Mouse (Mus musculus): ENCODE measurements around the gene Actn2.

Actn2 gene

DNA sequence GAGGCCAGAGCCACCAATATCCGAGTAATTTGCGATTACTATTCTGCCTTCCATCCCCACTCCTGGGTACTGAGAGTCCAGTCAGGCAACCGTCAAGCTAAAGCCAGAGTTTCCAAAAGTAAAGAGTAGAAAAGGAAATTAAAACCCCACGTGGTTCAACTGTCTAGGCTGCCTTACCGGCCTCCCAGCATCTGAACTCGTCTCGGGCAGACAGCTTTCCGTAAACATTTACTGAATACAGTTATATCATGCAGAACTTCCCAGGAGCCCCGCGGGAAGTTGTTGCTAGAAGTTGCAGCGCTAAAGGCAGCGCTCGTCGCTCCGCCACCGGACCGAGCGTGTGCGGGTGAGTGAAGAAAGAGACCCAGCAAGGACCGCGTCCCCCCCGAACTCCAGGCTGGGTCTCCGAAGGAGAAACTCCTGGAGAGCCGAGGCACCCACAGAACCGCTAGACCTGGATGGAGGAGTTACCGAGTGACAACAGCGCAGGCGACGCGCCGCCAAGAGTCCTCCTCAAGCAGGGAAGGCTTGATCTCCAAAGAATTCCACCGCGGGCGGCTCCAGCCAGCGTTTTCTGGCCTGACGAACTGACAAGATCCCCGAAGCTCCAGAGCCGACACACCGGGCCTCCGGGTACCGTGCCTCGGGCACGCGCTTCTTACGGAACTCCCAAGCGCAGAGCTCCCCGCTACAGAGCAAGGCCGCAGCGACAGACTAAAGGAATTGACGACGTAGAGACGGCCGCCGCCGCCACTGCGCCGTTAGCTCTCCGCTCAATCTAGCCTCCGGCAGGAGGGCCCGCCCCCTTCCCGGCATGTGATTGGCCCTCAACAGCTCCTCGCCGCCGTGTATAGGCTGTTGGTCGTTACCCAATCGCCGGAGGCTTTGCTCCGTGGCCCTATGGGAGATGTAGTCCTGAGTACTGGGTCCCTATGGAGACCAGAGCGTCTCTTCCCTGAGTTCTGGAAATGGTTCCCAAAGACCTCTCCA lies 82.9 kb downstream of the Actn2 start, which contains the start of gene Mtr:
Mtr (minus strand) TSS at position 723 of the 990 bp plus-strand sequence.
- peak; percentile 93 to 95 for DNase-seq (ENCODE audit: low spot score in 2 of 2)

GRCm38 (mm10) chr13:12256871-12257390 lies 83.6 kb downstream of the Actn2 start:
- DNase-seq (ENCODE audit: low spot score in 2 of 2) = no peak

GRCm38 (mm10) chr13:12255911-12256705 lies 84.5 kb downstream of the Actn2 start:
- no peak for DNase-seq (ENCODE audit: low spot score in 2 of 2)

GRCm38 (mm10) chr13:12250496-12250895 lies 90.1 kb downstream of the Actn2 start:
- DNase-seq (ENCODE audit: low spot score in 2 of 2) = no peak

- no peak for DNase-seq (ENCODE audit: low spot score in 2 of 2)
These were observed 91.2 kb downstream of the Actn2 start for GRCm38 (mm10) chr13:12249195-12249898.

- no peak for DNase-seq (ENCODE audit: low spot score in 2 of 2)
These were observed 94.6 kb downstream of the Actn2 start for GRCm38 (mm10) chr13:12245938-12246337.

- no peak for DNase-seq (ENCODE audit: low spot score in 2 of 2)
These were observed 96.6 kb downstream of the Actn2 start for GRCm38 (mm10) chr13:12243991-12244390.

DNA sequence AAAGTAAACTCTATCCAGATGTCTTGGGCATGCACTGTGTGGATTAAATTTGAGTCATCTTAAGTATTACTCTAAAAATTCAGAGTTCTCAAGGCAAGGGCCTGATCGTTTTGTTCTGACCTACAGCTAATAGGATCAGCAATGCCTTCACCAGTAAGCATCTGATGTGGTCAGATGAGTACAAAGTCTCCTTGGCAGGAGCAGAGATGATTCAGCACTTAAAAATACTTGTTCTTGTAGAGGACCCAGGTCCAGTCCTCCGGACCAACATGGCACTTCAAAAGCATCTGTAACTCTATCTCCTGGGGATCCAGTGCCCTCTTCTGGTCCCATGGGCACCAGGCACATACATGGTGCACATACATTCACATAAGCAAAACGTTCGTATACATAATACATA lies 108.4 kb downstream of the Actn2 start:
- DNase-seq (ENCODE audit: low spot score in 2 of 2) = no peak

- no peak for DNase-seq (ENCODE audit: low spot score in 2 of 2)
These were observed 112.3 kb downstream of the Actn2 start for GRCm38 (mm10) chr13:12228248-12228647.

DNA sequence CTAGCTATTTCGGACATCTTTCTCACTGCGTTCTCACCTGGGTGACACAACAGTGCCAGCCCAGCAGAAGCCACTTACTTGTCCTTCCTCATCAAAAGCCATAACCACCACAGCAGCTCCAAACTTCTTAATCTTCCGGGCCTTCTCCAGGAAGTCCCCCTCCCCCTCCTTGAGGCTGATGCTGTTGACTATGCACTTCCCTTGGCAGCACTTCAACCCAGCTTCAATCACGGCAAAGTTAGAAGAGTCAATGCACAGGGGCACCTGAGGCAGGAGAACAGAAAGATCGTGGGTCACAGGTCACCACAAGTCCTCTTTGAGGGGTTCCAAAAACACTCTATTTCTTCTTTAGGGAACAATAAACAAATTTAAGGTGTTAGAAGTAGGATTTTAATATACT lies 113.0 kb downstream of the Actn2 start:
- no peak for DNase-seq (ENCODE audit: low spot score in 2 of 2)
